Mouse (Mus musculus) intestine, embryonic 16.5 days (tissue): ENCODE results near the gene Cdcp1. TPM values are rescaled to one million over a fixed set of nuclear protein-coding genes. Genes with fewer than 3 reads are reported as not detected.

Experiments
- ATAC-seq: fragments of 200-750 bp; cut with Nextera tagmentation; 2 replicates; pipeline ENCODE4 v1.8.0; 2017; ENCODE audit warnings: moderate TSS enrichment, moderate library complexity
- H3K27ac ChIP-seq: fragments of 300-500 bp; sonication (generic); 2 replicates; pipeline ENCODE4 v1.5.1; 2014; ENCODE audit warnings: mild to moderate bottlenecking, low read length
- H3K27me3 ChIP-seq: fragments of 300-500 bp; sonication (generic); replicated peaks from 2 replicates; pipeline ENCODE4 v1.6.1; 2014; ENCODE audit warnings: low read length, control low read depth, mixed read lengths; ENCODE audit not compliant: control insufficient read depth, insufficient read depth
- H3K36me3 ChIP-seq: fragments of 300-500 bp; sonication (generic); 2 replicates; pipeline ENCODE4 v1.6.1; 2014; ENCODE audit warnings: low read length, control low read depth; ENCODE audit not compliant: control insufficient read depth, insufficient read depth
- H3K4me1 ChIP-seq: fragments of 300-500 bp; sonication (generic); 2 replicates; pipeline ENCODE4 v1.6.1; 2014; ENCODE audit warnings: low read length, control low read depth, mixed read lengths; ENCODE audit not compliant: control insufficient read depth, insufficient read depth
- H3K4me2 ChIP-seq: fragments of 300-500 bp; sonication (generic); 2 replicates; pipeline ENCODE4 v1.6.1; 2014; ENCODE audit warnings: low read depth, low read length, control low read depth
- H3K4me3 ChIP-seq: fragments of 300-500 bp; sonication (generic); 2 replicates; pipeline ENCODE4 v1.5.1; 2014; ENCODE audit warnings: mild to moderate bottlenecking, low read length
- H3K9ac ChIP-seq: fragments of 300-500 bp; sonication (generic); 2 replicates; pipeline ENCODE4 v1.6.1; 2014; ENCODE audit warnings: low read depth, low read length
- H3K9me3 ChIP-seq: fragments of 300-500 bp; sonication (generic); 2 replicates; pipeline ENCODE4 v1.6.1; 2016; ENCODE audit warnings: low read length, control low read depth; ENCODE audit not compliant: control insufficient read depth
- WGBS: fragments of 180-500 bp; shearing (Covaris S2); extraction: QIAGEN DNeasy Blood & Tissue Kit; methylation state at CpG from one replicate; pipeline ENCODE4 v1.1.7; 2014; 5-methylcytosine and 5-hydroxymethylcytosine counted together
- polyA plus RNA-seq: library from polyadenylated mRNA; unstranded; fragments of >200 nt; fragmentation: Nextera tagmentation; extraction: Ambion mirVana; gene quantifications from 2 replicates; pipeline ENCODE4 v1.2.1, GENCODE M21; 2015

Gene Cdcp1
- polyA plus RNA-seq, 1 experiment from 2014 or later = 14.2 TPM

DNA sequence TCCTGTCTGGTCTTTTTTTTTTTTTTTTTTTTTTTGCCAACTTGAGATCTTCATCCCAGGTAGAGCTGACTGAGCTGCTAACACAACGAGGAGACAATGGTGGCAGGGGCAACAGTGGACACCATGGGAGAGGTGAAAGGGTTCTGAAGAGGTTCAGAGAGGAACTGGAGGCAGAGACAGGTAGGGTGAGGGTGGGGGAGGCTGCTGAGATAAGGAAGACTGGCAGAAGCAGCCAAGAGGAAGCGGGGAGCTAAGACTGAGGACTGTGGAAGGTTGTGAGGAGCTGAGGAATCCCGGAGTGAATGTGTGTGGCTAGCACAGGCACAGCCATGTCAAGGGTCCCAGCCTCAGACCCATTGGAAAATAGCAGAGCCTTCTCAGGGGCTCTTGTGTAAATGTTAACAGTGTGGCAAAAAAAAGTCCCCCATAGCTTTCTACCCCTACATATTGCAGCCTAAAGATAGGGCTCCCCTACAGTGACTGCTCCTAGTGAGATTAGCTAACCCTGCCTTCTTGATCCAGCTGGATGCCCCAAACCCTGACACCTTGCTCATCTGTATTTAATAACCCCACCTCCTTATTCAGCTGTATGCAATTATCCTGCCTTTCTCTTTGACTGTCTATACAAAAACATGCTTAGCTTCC is 11.4 kb upstream of the Cdcp1 start:
- ATAC-seq = no peak
- 74% methylated on average over 3 of the region's 3 CpGs for WGBS
- no peak overlapping the region for H3K4me3 ChIP-seq

DNA sequence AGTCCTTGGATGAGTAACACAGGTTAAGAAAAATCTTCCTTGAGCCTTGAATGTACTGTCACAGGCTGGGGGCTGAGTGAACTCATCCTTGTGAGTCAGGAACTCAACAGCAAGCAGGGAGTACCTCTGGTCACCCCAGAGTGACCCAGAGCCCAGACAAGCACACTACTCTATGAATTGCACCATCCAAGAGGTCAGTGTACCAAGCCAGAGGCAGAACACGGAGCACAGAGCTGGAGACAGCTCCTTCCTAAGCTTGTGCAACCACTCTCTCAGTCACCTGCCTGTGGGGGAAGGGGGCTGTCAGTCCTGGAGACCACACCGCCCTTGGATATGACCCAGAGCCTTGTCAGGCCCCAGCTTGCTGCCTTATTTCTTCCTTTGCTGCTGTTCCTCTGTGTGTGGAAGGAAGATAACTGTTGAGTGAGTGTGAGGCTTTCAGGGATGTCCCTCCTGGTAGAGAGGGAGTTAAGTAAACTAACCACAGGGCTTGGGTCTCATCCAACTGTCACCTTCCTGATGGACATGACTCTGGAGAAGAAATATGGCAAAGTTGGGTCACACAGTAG is 9.1 kb upstream of the Cdcp1 start:
- WGBS = 50% methylated on average over 2 of the region's 2 CpGs
- Histone ChIP-seq H3K27ac (no peak overlapping the region), H3K4me2 (no peak overlapping the region), H3K4me1 (no peaks in the 10 kb centered on the region), H3K9ac (no peak overlapping the region), H3K9me3 (no peaks in the 10 kb centered on the region), H3K27me3 (no peaks in the 10 kb centered on the region), H3K4me3 (no peak overlapping the region), H3K36me3 (no peaks in the 10 kb centered on the region)
- no peak; the same call in 1 of the 2 replicates for ATAC-seq

More for the DNA sequence above, 11.4 kb upstream of the Cdcp1 start:
- H3K27me3 ChIP-seq = no peaks in the 10 kb centered on the region
- H3K9me3 ChIP-seq = no peaks in the 10 kb centered on the region
- H3K4me2 ChIP-seq = no peak overlapping the region
- H3K27ac ChIP-seq = no peak overlapping the region
- no peaks in the 10 kb centered on the region for H3K36me3 ChIP-seq
- no peak overlapping the region for H3K9ac ChIP-seq
- H3K4me1 ChIP-seq = no peaks in the 10 kb centered on the region

DNA sequence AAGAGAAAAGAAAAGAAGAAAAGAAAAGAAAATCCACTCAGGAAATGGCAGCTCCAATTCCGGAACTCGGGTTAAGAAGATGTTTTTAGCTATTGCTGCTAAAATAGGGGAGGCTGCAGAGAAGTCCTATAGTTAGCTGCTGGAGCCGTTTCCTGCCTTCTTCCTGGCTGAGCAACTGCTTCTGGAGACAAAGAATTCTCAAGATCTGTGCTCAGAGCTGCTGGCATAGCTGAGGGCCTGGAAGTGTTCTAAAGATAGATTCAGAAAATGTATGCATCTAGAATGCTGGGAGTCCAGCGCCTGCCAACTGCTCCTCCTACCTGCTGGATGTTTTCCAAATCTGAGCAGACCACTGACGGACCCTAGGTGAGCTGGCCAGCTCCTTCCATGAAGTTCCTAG is 4.0 kb upstream of the Cdcp1 start:
- WGBS = 51% methylated on average over 5 of the region's 5 CpGs
- Histone ChIP-seq H3K27ac (no peak overlapping the region; the same call in 1 of the 2 replicates), H3K9ac (no peak overlapping the region), H3K4me1 (no peaks in the 10 kb centered on the region), H3K27me3 (no peaks in the 10 kb centered on the region), H3K4me2 (no peak overlapping the region), H3K9me3 (no peaks in the 10 kb centered on the region), H3K36me3 (no peaks in the 10 kb centered on the region), H3K4me3 (no peak overlapping the region)
- no peak for ATAC-seq

DNA sequence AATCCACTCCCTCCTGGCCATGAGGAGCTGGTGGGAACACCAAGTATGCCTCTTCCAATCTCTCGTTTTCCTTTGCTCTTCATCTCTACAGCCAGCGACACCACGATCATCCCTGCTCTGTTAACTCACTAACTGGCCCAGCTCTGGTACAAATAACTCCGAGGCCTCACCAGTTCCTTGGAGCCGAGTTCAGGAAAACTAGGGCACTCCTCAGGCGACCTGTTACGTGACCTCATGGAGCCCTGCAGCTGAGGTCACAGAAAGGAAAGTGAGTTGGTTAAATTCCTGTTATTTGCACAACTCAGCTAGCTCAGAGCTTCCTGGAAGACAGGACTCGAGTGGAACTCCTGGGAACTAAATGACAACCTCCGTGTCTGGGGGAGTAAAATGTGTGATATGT is 2.5 kb downstream of the Cdcp1 start:
- ATAC-seq = no peak
- H3K4me1 ChIP-seq = peaks cover 7% of the 10 kb centered on the region; the same call in 1 of the 2 replicates
- H3K27ac ChIP-seq = 0 out of 2 replicates have a peak overlapping the region, but pooled peaks have one; percentile 8
- WGBS = 66% methylated on average over 9 of the region's 9 CpGs
- H3K9me3 ChIP-seq = no peaks in the 10 kb centered on the region
- no peaks in the 10 kb centered on the region for H3K36me3 ChIP-seq
- H3K27me3 ChIP-seq = no peaks in the 10 kb centered on the region
- no peak overlapping the region for H3K4me3 ChIP-seq
- no peak overlapping the region for H3K4me2 ChIP-seq
- no peak overlapping the region for H3K9ac ChIP-seq

DNA sequence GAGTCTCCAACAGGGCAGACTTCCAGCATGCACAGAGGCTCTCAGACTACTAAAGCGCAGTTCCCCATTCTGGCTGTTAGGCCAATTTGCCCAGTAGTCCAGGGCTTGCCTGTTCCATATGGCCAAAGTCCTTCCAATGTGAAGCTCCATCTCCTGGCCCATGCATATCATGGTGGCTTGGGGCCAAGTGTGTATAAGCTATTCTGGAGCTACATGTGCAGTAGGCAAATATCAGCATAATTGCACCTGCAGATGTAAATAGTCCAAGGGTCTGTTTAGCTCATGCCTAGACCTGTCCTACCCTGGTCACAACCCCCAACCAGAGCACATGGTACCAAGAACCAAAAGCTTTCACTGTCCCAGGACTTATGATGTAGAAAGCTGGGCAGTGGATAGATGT is 7.9 kb downstream of the Cdcp1 start:
- peak; percentile 54 for ATAC-seq

DNA sequence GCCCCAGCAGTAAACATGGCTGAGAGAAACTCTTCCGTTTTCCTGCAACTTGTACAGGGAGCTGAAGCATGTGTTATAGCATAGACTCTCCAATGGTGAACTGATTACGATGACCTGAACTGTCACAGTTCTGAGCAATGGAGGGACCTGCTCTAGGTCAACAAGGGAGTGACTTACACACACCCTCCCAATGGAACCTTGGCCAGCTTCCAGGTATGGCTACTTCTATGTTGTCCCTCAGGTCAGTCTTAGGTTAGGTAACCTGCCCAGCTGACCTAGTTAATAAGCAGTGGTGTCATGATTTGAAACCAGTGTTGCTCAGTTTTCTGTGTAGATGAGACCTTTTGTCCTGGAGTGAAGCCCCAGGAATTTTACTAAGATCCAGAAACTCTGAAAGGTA is 8.9 kb downstream of the Cdcp1 start:
- Histone ChIP-seq H3K4me1 (peaks cover 6% of the 10 kb centered on the region), H3K36me3 (no peaks in the 10 kb centered on the region), H3K27ac (peak overlapping the region; percentile 7; the same call in 1 of the 2 replicates), H3K9ac (no peak overlapping the region), H3K9me3 (no peaks in the 10 kb centered on the region), H3K27me3 (no peaks in the 10 kb centered on the region), H3K4me3 (no peak overlapping the region), H3K4me2 (no peak overlapping the region)
- 69% methylated on average over 2 of the region's 2 CpGs for WGBS
- ATAC-seq = peak; percentile 81

More for the DNA sequence above, 7.9 kb downstream of the Cdcp1 start:
- Histone ChIP-seq H3K4me1 (peaks cover 6% of the 10 kb centered on the region), H3K4me2 (no peak overlapping the region), H3K4me3 (no peak overlapping the region), H3K9me3 (no peaks in the 10 kb centered on the region), H3K27me3 (no peaks in the 10 kb centered on the region), H3K9ac (no peak overlapping the region), H3K36me3 (no peaks in the 10 kb centered on the region), H3K27ac (no peak overlapping the region)
- WGBS = 100% methylated on average over 1 of the region's 1 CpGs

DNA sequence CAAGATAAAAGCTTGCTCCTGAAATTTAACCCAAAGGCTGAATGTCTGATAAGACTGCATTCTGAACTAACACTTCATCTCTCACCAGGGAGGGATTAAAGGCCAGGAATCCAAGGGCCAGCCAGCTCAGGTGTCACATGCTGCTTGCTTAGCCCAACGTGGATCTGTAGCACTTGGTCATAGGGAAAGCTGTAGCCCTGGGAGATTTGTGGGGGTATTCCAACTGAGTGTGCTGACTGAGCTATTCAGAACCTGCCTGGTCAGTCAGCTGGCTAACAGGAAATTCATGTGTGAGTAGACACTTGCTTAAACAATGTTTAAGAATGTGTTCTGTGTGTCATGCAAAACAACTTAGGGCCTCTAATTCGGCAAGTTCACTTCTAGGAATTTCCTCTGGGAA is 9.3 kb downstream of the Cdcp1 start:
- Histone ChIP-seq H3K9ac (no peak overlapping the region), H3K27me3 (no peaks in the 10 kb centered on the region), H3K4me1 (peaks cover 6% of the 10 kb centered on the region), H3K4me2 (no peak overlapping the region), H3K4me3 (no peak overlapping the region), H3K9me3 (no peaks in the 10 kb centered on the region), H3K27ac (0 out of 2 replicates have a peak overlapping the region, but pooled peaks have one; percentile 7), H3K36me3 (no peaks in the 10 kb centered on the region)
- ATAC-seq = peak; percentile 68
- WGBS = 29% methylated on average over 2 of the region's 2 CpGs

DNA sequence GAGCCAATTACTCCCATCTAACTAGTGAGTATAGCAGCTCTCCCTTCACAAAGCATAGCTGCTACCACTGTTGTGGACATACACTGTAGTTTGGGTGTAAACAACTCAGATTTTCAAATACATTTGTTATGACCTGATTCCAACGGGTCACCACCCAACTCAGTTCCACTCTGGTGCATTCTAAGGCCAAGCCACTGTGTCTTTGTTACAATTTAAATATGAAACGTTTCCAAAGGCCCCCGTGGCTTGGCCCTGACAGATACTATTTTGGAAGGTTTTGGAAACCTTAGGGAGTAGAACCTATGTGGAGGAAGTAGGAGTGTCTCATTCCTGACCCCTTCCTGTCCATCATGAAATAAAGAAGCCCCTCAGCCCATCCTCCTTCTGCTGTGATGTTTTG is 15.7 kb downstream of the Cdcp1 start:
- WGBS = 79% methylated on average over 3 of the region's 3 CpGs
- no peaks in the 10 kb centered on the region for H3K4me1 ChIP-seq
- H3K9ac ChIP-seq = no peak overlapping the region
- no peaks in the 10 kb centered on the region for H3K9me3 ChIP-seq
- H3K4me2 ChIP-seq = no peak overlapping the region
- no peak overlapping the region for H3K27ac ChIP-seq
- ATAC-seq = no peak
- no peaks in the 10 kb centered on the region for H3K36me3 ChIP-seq
- H3K27me3 ChIP-seq = no peaks in the 10 kb centered on the region
- H3K4me3 ChIP-seq = no peak overlapping the region

DNA sequence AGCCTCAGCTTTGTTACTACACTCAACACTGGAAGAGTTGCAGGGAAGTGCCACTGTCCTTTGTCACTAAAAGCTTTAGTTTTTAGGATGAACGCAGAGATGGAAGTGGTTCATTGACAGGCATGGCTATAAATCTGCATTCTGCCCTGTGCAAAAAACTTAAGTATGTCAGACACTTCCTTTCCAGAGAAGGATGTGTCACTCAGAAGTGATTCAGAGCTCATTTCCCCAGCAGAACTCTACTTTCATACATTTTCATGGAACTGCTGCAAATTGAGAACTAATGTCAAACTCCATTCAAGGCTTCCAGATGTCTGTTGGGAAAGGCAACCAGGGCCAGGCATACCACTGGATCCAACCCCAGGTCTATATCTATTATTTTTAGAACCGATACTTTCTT is 27.6 kb downstream of the Cdcp1 start:
- Histone ChIP-seq H3K36me3 (no peaks in the 10 kb centered on the region), H3K27me3 (no peaks in the 10 kb centered on the region), H3K27ac (no peak overlapping the region), H3K9ac (no peak overlapping the region), H3K4me1 (no peaks in the 10 kb centered on the region), H3K9me3 (no peaks in the 10 kb centered on the region), H3K4me2 (no peak overlapping the region), H3K4me3 (no peak overlapping the region)
- WGBS = 84% methylated on average over 2 of the region's 2 CpGs
- no peak for ATAC-seq
